Mouse (Mus musculus) midbrain, embryonic 16.5 days (tissue): ENCODE data around the gene Creb3l1. TPM values are rescaled to one million over a fixed set of nuclear protein-coding genes. Genes with fewer than 3 reads are reported as not detected.

Source experiments
- ATAC-seq: fragments of 200-750 bp; cut with Nextera tagmentation; 2 replicates; pipeline ENCODE4 v1.8.0; 2017; ENCODE audit warnings: moderate TSS enrichment
- H3K27ac ChIP-seq: fragments of 300-500 bp; sonication (generic); 2 replicates; pipeline ENCODE4 v1.5.1; 2014; ENCODE audit warnings: mild to moderate bottlenecking, low read length, mixed read lengths
- H3K27me3 ChIP-seq: fragments of 300-500 bp; sonication (generic); 2 replicates; pipeline ENCODE4 v1.6.1; 2014; ENCODE audit warnings: low read depth, low read length, mixed read lengths; ENCODE audit not compliant: control insufficient read depth, insufficient read depth
- H3K36me3 ChIP-seq: fragments of 300-500 bp; sonication (generic); 2 replicates; pipeline ENCODE4 v1.6.1; 2014; ENCODE audit warnings: mild to moderate bottlenecking, low read length, moderate library complexity, mixed read lengths; ENCODE audit not compliant: control insufficient read depth, insufficient read depth
- H3K4me1 ChIP-seq: fragments of 300-500 bp; sonication (generic); 2 replicates; pipeline ENCODE4 v1.6.1; 2014; ENCODE audit warnings: mild to moderate bottlenecking, low read length, mixed read lengths; ENCODE audit not compliant: control insufficient read depth, insufficient read depth
- H3K4me2 ChIP-seq: fragments of 300-500 bp; sonication (generic); 2 replicates; pipeline ENCODE4 v1.6.1; 2014; ENCODE audit warnings: mild to moderate bottlenecking, low read length, mixed read lengths
- H3K4me3 ChIP-seq: fragments of 300-500 bp; sonication (generic); 2 replicates; pipeline ENCODE4 v1.5.1; 2014; ENCODE audit warnings: low read depth, mild to moderate bottlenecking, low read length, moderate library complexity, mixed read lengths
- H3K9ac ChIP-seq: fragments of 300-500 bp; sonication (generic); 2 replicates; pipeline ENCODE4 v1.6.1; 2014; ENCODE audit warnings: low read depth, low read length, mixed read lengths
- H3K9me3 ChIP-seq: fragments of 300-500 bp; sonication (generic); replicated peaks from 2 replicates; pipeline ENCODE4 v1.6.1; 2014; ENCODE audit warnings: mild to moderate bottlenecking, low read length, mixed read lengths; ENCODE audit not compliant: control insufficient read depth, poor library complexity, severe bottlenecking
- WGBS: fragments of 180-500 bp; shearing (Covaris S2); extraction: QIAGEN DNeasy Blood & Tissue Kit; methylation state at CpG from one replicate; pipeline ENCODE4 v1.1.7; 2014; 5-methylcytosine and 5-hydroxymethylcytosine counted together
- polyA plus RNA-seq: library from polyadenylated mRNA; unstranded; fragments of >200 nt; fragmentation: Nextera tagmentation; extraction: Ambion mirVana; gene quantifications from 2 replicates; pipeline ENCODE4 v1.2.1, GENCODE M21; 2015

Creb3l1 gene
- polyA plus RNA-seq, 1 experiment from 2014 or later = 1.9 TPM

- no peak for ATAC-seq
- Histone ChIP-seq H3K27ac (no peak overlapping the region), H3K4me1 (peaks cover 14% of the 10 kb centered on the region), H3K36me3 (no peaks in the 10 kb centered on the region), H3K9me3 (no peaks in the 10 kb centered on the region), H3K9ac (no peak overlapping the region), H3K4me3 (no peak overlapping the region), H3K27me3 (no peaks in the 10 kb centered on the region), H3K4me2 (no peak overlapping the region)
- WGBS = 76% methylated on average over 11 of the region's 11 CpGs
Observed at GRCm38 (mm10) chr2:91959544-91960410, 64.5 kb downstream of the Creb3l1 start.

GRCm38 (mm10) chr2:91958701-91959457 lies 65.4 kb downstream of the Creb3l1 start:
- Histone ChIP-seq H3K4me3 (no peak overlapping the region), H3K27ac (no peak overlapping the region), H3K27me3 (no peaks in the 10 kb centered on the region), H3K4me1 (peaks cover 14% of the 10 kb centered on the region), H3K9ac (no peak overlapping the region), H3K36me3 (no peaks in the 10 kb centered on the region), H3K4me2 (no peak overlapping the region), H3K9me3 (no peaks in the 10 kb centered on the region)
- WGBS = 50% methylated on average over 10 of the region's 10 CpGs
- ATAC-seq = no peak

GRCm38 (mm10) chr2:91958049-91958448 lies 66.3 kb downstream of the Creb3l1 start:
- Histone ChIP-seq H3K27ac (no peak overlapping the region), H3K9ac (no peak overlapping the region), H3K4me2 (no peak overlapping the region), H3K36me3 (no peaks in the 10 kb centered on the region), H3K4me1 (peaks cover 14% of the 10 kb centered on the region), H3K9me3 (no peaks in the 10 kb centered on the region), H3K27me3 (no peaks in the 10 kb centered on the region), H3K4me3 (no peak overlapping the region)
- 90% methylated on average over 8 of the region's 8 CpGs for WGBS
- ATAC-seq = no peak

GRCm38 (mm10) chr2:91957096-91957495 lies 67.2 kb downstream of the Creb3l1 start:
- 46% methylated on average over 3 of the region's 4 CpGs for WGBS
- Histone ChIP-seq H3K27me3 (no peaks in the 10 kb centered on the region), H3K9me3 (no peaks in the 10 kb centered on the region), H3K4me3 (no peak overlapping the region), H3K27ac (no peak overlapping the region), H3K4me1 (peaks cover 6% of the 10 kb centered on the region), H3K9ac (no peak overlapping the region), H3K4me2 (no peak overlapping the region), H3K36me3 (no peaks in the 10 kb centered on the region)
- ATAC-seq = peak; percentile 39; the same call in 1 of the 2 replicates

- Histone ChIP-seq H3K36me3 (no peaks in the 10 kb centered on the region), H3K27me3 (no peaks in the 10 kb centered on the region), H3K9ac (no peak overlapping the region), H3K9me3 (no peaks in the 10 kb centered on the region), H3K4me1 (peaks cover 2% of the 10 kb centered on the region; the same call in 1 of the 2 replicates), H3K27ac (no peak overlapping the region), H3K4me2 (no peak overlapping the region), H3K4me3 (no peak overlapping the region)
- ATAC-seq = no peak
- 84% methylated on average over 6 of the region's 6 CpGs for WGBS
Observed at GRCm38 (mm10) chr2:91955875-91956274, 68.4 kb downstream of the Creb3l1 start.

- WGBS = 85% methylated on average over 4 of the region's 4 CpGs
- Histone ChIP-seq H3K27ac (no peak overlapping the region), H3K4me1 (peaks cover 8% of the 10 kb centered on the region), H3K9ac (no peak overlapping the region), H3K27me3 (no peaks in the 10 kb centered on the region), H3K4me2 (no peak overlapping the region), H3K4me3 (no peak overlapping the region), H3K36me3 (no peaks in the 10 kb centered on the region), H3K9me3 (no peaks in the 10 kb centered on the region)
- no peak for ATAC-seq
Observed at GRCm38 (mm10) chr2:91955121-91955591, 69.1 kb downstream of the Creb3l1 start.

- Histone ChIP-seq H3K9me3 (no peaks in the 10 kb centered on the region), H3K4me2 (no peak overlapping the region), H3K9ac (no peak overlapping the region), H3K27me3 (no peaks in the 10 kb centered on the region), H3K36me3 (no peaks in the 10 kb centered on the region), H3K4me1 (peaks cover 14% of the 10 kb centered on the region), H3K27ac (no peak overlapping the region), H3K4me3 (no peak overlapping the region)
- 27% methylated on average over 5 of the region's 5 CpGs for WGBS
- ATAC-seq = no peak
Observed at GRCm38 (mm10) chr2:91953825-91954224, 70.5 kb downstream of the Creb3l1 start.

- Histone ChIP-seq H3K27ac (0 out of 2 replicates have a peak overlapping the region, but pooled peaks have one; percentile 1), H3K4me2 (peak overlapping the region; percentile 25), H3K36me3 (no peaks in the 10 kb centered on the region), H3K4me3 (no peak overlapping the region), H3K9me3 (no peaks in the 10 kb centered on the region), H3K27me3 (no peaks in the 10 kb centered on the region), H3K4me1 (peaks cover 16% of the 10 kb centered on the region), H3K9ac (no peak overlapping the region)
- WGBS = 23% methylated on average over 14 of the region's 15 CpGs
- peak; percentile 29; the same call in 1 of the 2 replicates for ATAC-seq
Observed at GRCm38 (mm10) chr2:91950275-91951085, 73.8 kb downstream of the Creb3l1 start.
